Comparison of ENCODE assay signal across 13 mouse cellular contexts in the genomic region with DNA sequence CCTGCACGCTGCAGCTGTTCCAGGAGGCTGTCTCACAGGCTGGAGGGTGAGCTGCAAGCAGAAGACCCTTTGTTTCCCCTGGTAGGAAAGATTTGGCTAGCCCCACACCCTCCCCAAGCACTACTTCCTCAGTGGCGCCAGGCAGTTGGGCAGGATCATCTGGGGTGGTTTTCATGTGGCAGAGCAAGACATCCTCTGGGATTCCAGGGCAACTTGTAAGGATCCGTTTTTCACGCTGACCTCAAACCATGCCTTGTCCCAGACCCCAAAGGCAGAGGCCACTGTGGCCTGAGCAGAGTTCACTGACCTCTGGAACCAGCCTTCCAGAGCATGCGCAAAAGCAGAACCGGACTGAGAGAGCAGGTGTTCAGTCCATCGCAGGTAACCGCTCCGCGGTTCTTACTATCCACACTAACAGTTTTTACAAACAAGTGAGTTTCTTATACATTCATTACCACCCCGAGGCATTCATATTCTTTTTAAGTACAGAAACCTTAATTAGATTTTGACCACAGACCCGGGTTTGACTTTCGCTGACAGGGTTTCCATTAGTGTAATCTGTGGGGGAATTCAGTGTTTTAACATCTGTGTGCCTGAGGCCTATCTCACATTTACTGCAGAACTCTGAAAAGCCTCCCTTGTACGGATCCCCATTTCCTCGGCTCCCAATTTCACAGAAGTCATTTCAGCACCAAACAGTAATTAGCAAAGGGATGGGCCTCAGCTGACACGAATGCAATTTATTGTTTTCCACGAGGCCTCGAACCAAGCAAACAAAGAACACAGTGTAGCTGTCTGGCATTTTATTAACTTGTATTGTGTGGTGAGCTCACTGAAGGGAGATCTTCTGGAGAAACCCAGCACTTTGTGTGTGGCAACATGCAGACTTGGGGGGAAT.
DNase-seq lines count a peak whose midpoint lies in the region; ATAC-seq lines count a peak whose summit lies in the region.
"Had no signal": no experiment of that assay in that cellular context is flagged by ENCODE, and none has a peak within 500 bp of the region (broad histone marks: within the 10 kb centered on the region; RNA-seq: fewer than 3 reads in every experiment).

No protein-coding gene starts in this region.

- ATAC-seq in common myeloid progenitor, adult 5-6 weeks (replicated peaks; ENCODE audit: low read depth, poor library complexity, severe bottlenecking) = peak; percentile 24; the same call in 1 of the 2 replicates
- no peak; the same call in 1 of the 2 replicates for ATAC-seq in embryonic facial prominence, embryonic 14.5 days (ENCODE audit: low read depth)
- peak; percentile 58 for ATAC-seq in hindbrain, embryonic 12.5 days (ENCODE audit: low FRiP score)
- 0 out of 2 replicates have a peak, but pooled peaks have one; percentile 27 for ATAC-seq in midbrain, embryonic 12.5 days (ENCODE audit: low FRiP score, low read depth)

- H3K27me3 ChIP-seq in embryonic facial prominence, embryonic 14.5 days (replicated peaks; ENCODE audit: control insufficient read depth, insufficient read depth, low read length) = no peaks in the 10 kb centered on the region; the same call in 1 of the 2 replicates
- H3K27me3 ChIP-seq in hindbrain, embryonic 12.5 days = peaks cover 4% of the 10 kb centered on the region; the same call in 1 of the 2 replicates
- H3K27me3 ChIP-seq in midbrain, embryonic 12.5 days = no peaks in the 10 kb centered on the region

- H3K4me2 ChIP-seq in embryonic facial prominence, embryonic 14.5 days (ENCODE audit: low read depth, low read length) = no peak overlapping the region
- H3K4me2 ChIP-seq in hindbrain, embryonic 12.5 days (replicated peaks) = peak overlapping the region; percentile 22
- no peak overlapping the region for H3K4me2 ChIP-seq in midbrain, embryonic 12.5 days (replicated peaks)

- H3K9me3 ChIP-seq in embryonic facial prominence, embryonic 14.5 days (ENCODE audit: control insufficient read depth, low read length) = no peaks in the 10 kb centered on the region
- no peaks in the 10 kb centered on the region for H3K9me3 ChIP-seq in hindbrain, embryonic 12.5 days (replicated peaks)
- no peaks in the 10 kb centered on the region for H3K9me3 ChIP-seq in midbrain, embryonic 12.5 days

- no peak overlapping the region for H3K9ac ChIP-seq in embryonic facial prominence, embryonic 14.5 days (ENCODE audit: low read depth, low read length)
- no peak overlapping the region; the same call in 1 of the 2 replicates for H3K9ac ChIP-seq in hindbrain, embryonic 12.5 days
- no peak overlapping the region for H3K9ac ChIP-seq in midbrain, embryonic 12.5 days (replicated peaks)

- DNase-seq in embryonic facial prominence, embryonic 14.5 days (ENCODE audit: low spot score) = peak; percentile 59
- no peak for DNase-seq in yolk sac, embryonic 10.5 days (ENCODE audit: low spot score)
- DNase-seq in thymus, postnatal 14 days = no peak
- DNase-seq in urinary bladder, postnatal 14 days (ENCODE audit: low spot score) = no peak
- no peak for DNase-seq in cerebellum, adult 9-11 months
- DNase-seq: gastrocnemius, postnatal 36 days; heart, postnatal 10 days; right cerebral cortex, postnatal 25 days had no signal

- no peaks in the 10 kb centered on the region for H3K36me3 ChIP-seq in embryonic facial prominence, embryonic 14.5 days (ENCODE audit: control insufficient read depth, insufficient read depth, low read length)
- no peaks in the 10 kb centered on the region for H3K36me3 ChIP-seq in hindbrain, embryonic 12.5 days
- no peaks in the 10 kb centered on the region for H3K36me3 ChIP-seq in midbrain, embryonic 12.5 days

- WGBS in embryonic facial prominence, embryonic 14.5 days = 25% methylated on average over 18 of the region's 18 CpGs
- WGBS in hindbrain, embryonic 12.5 days = 34% methylated on average over 18 of the region's 18 CpGs
- 44% methylated on average over 18 of the region's 18 CpGs for WGBS in midbrain, embryonic 12.5 days

- H3K27ac ChIP-seq in embryonic facial prominence, embryonic 14.5 days (replicated peaks; ENCODE audit: low read depth, low read length) = peak overlapping the region; percentile 41; the same call in 1 of the 2 replicates
- peak overlapping the region; percentile 66 for H3K27ac ChIP-seq in hindbrain, embryonic 12.5 days
- no peak overlapping the region; the same call in 1 of the 2 replicates for H3K27ac ChIP-seq in midbrain, embryonic 12.5 days (replicated peaks)
- H3K27ac ChIP-seq: kidney, postnatal 0 days had no signal

- H3K4me3 ChIP-seq in embryonic facial prominence, embryonic 14.5 days (ENCODE audit: low read depth, low read length) = no peak overlapping the region
- no peak overlapping the region for H3K4me3 ChIP-seq in hindbrain, embryonic 12.5 days
- no peak overlapping the region for H3K4me3 ChIP-seq in midbrain, embryonic 12.5 days
- H3K4me3 ChIP-seq: myocyte had no signal

- H3K4me1 ChIP-seq in embryonic facial prominence, embryonic 14.5 days (ENCODE audit: control insufficient read depth, insufficient read depth, low read length) = peaks cover 38% of the 10 kb centered on the region
- peaks cover 28% of the 10 kb centered on the region for H3K4me1 ChIP-seq in hindbrain, embryonic 12.5 days
- peaks cover 33% of the 10 kb centered on the region for H3K4me1 ChIP-seq in midbrain, embryonic 12.5 days
